Mouse (Mus musculus) central nervous system, embryonic 11.5 days (tissue): ENCODE data around the gene Col4a5. TPM values are rescaled to one million over a fixed set of nuclear protein-coding genes. Genes with fewer than 3 reads are reported as not detected.

Experiments
- polyA plus RNA-seq: library from polyadenylated mRNA; depleted of rRNA; stranded (reverse); fragments of >200 nt; gene quantifications from 2 replicates; pipeline ENCODE4 v1.2.3, GENCODE M21; 2012; rRNA removed

Gene Col4a5
- polyA plus RNA-seq: 8.3 and 12.9 TPM in 2 replicates

DNA sequence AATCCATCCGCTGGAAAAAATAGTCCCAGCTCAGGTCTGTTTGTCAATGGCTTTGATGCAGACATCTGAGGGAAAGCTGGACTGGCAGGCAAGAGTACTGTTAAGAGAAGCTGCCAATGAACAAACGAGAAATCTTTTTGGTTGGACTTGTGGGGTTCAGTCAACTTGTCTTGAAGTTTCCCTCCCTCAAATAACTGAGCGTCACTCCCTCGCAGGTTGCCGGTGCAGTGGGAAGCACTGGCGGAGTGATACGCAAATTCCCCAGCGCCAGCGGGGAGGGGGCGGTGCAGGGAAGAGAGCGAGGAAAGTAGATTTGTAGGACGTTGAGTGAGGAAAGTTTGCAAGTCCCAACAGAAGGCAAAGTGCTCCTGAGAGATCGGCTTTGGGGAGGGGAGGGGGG is at the start of gene Col4a5:
Gene Col4a5 (plus strand): TSS at position 276 of the 400 bp plus-strand sequence.

DNA sequence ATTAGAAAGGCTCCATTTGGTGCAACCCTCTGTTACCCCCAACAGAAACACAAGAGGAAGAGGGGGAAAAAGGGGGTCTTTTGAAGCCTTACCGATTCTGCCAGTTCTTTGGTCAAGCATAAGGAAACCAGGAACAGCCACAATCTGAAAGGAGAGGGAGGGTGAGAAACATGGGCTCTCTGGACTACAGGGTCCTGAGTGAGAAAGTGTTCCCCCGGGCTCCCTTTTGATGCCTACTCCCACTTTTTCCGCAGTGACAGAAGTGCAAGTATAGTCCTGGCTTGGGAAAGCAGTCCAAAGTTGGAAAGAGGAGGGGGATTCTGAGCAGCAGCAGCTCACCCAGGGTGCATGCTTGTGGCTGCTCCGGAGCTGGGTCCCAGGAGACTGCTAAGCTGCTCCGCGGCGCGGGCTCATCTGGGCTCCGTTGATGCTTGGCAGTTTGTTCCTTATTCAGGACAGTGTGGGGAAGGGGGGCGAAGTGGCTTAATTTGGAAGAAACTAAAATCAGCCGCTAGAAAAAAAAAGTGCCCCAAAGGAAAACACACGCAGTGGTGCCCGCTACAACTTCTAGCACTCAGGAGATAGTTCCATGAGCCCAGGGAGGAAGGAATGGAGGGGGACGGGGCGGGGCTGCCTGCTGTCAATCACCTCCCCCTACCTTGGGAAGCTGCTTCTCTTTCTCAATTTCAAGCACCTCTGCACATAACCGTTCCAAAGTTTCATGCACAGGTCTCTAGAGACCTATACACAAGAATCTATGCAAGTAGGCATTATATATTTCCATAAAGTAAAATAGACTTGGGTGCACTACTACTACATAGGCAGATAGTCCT is 1.5 kb upstream of the Col4a5 start, which contains the start of gene Col4a6:
Gene Col4a6 (minus strand): TSS at position 607 of the 833 bp plus-strand sequence.

DNA sequence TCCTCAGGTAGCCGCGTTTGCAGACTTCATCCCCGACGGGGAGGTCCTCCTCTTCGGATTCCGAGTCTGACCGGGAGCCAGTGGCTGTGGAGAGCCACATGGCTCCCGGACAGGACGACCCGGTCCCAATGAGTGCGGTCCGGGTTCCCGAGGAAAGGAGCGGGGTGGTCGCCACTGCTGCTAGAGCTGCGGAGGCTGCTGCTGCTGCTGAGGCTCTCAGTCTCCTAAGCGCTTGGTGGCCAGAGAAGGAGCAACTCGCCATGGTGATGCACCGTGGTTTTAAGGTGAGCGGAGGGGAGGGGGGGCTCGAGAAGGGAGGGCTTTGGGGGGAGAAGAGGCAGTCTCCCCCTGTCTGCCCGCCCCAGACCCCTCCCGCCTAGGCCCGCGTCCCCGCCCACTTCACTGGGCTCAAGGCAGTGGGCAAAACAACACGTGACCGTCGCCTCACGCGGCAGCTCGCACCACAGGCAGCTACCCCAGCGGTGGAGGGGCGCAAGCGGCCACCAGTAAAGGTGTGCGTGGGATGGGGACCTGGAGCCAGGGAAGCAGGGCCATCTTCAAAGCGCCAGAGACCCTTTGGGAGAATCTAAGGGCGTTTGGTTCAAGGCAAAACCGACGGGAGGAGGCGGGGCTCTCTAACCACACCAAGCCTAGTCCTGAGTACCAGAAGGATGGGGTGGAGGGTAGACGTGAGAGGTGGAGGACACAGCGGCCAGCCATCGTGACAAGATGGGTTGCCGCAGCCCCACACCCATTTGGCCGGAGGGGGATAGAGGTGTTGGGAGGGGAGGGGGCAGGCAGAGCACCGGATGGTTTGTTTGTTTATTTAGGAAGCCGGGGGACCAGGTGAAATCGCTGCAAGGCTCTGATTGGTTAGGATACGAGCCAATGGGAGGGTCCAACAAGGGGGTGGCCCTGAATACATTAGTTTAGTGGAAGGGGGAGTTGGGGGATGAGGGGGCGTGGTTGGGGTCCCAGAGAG is 250.0 kb downstream of the Col4a5 start, which contains the start of gene Irs4:
Gene Irs4 (minus strand): TSS at position 327 of the 982 bp plus-strand sequence.

Other genes with a start within 250 kb of the Col4a5 start
- 2.7 and 2.9 TPM in 2 replicates for gene Col4a6, start 1.3 kb upstream of the Col4a5 start, polyA plus RNA-seq
- 0.87 and 0.89 TPM in 2 replicates for gene Irs4, start 249.9 kb downstream of the Col4a5 start, polyA plus RNA-seq